Mouse (Mus musculus) neural tube, embryonic 11.5 days (tissue): ENCODE measurements at regions not wholly inside any gene's neighbourhood (a gene's known extent, or its start where the extent isn't known, plus 50 kb on each side); places are given as distances from the start of the nearest gene placed in this dataset.

ENCODE experiments used
- ATAC-seq: fragments of 200-750 bp; cut with Nextera tagmentation; 2 replicates; pipeline ENCODE4 v1.8.0; 2017; ENCODE audit warnings: moderate number of reproducible peaks, mild to moderate bottlenecking, moderate TSS enrichment, moderate library complexity; ENCODE audit not compliant: insufficient read depth, low FRiP score, low TSS enrichment
- DNase-seq: peaks from one replicate; pipeline ENCODE4 v3.0.0-alpha.2; 2015; ENCODE audit warnings: low spot score
- H3K27ac ChIP-seq: fragments of 300-500 bp; sonication (generic); 2 replicates; pipeline ENCODE4 v1.5.1; 2014; ENCODE audit warnings: low read depth, mild to moderate bottlenecking, low read length
- H3K27me3 ChIP-seq: fragments of 300-500 bp; sonication (generic); 2 replicates; pipeline ENCODE4 v1.6.1; 2014; ENCODE audit warnings: mild to moderate bottlenecking, low read length, mixed read lengths; ENCODE audit not compliant: control insufficient read depth, insufficient read depth
- H3K36me3 ChIP-seq: fragments of 300-500 bp; sonication (generic); 2 replicates; pipeline ENCODE4 v1.6.1; 2014; ENCODE audit warnings: mild to moderate bottlenecking, low read length, moderate library complexity, mixed read lengths; ENCODE audit not compliant: control insufficient read depth, insufficient read depth
- H3K4me1 ChIP-seq: fragments of 300-500 bp; sonication (generic); 2 replicates; pipeline ENCODE4 v1.6.1; 2014; ENCODE audit warnings: low read length, mixed read lengths; ENCODE audit not compliant: control insufficient read depth, insufficient read depth
- H3K4me2 ChIP-seq: fragments of 300-500 bp; sonication (generic); 2 replicates; pipeline ENCODE4 v1.6.1; 2014; ENCODE audit warnings: low read depth, mild to moderate bottlenecking, moderate library complexity
- H3K4me3 ChIP-seq: fragments of 300-500 bp; sonication (generic); 2 replicates; pipeline ENCODE4 v1.5.1; 2014; ENCODE audit warnings: low read depth, low read length
- H3K9ac ChIP-seq: fragments of 300-500 bp; sonication (generic); 2 replicates; pipeline ENCODE4 v1.6.1; 2014; ENCODE audit warnings: mild to moderate bottlenecking, low read length
- H3K9me3 ChIP-seq: fragments of 300-500 bp; sonication (generic); 2 replicates; pipeline ENCODE4 v1.6.1; 2016; ENCODE audit warnings: low read length; ENCODE audit not compliant: control insufficient read depth
- WGBS: fragments of 180-500 bp; shearing (Covaris S2); extraction: QIAGEN DNeasy Blood & Tissue Kit; methylation state at CpG from one replicate; pipeline ENCODE4 v1.1.7; 2014; 5-methylcytosine and 5-hydroxymethylcytosine counted together

DNA sequence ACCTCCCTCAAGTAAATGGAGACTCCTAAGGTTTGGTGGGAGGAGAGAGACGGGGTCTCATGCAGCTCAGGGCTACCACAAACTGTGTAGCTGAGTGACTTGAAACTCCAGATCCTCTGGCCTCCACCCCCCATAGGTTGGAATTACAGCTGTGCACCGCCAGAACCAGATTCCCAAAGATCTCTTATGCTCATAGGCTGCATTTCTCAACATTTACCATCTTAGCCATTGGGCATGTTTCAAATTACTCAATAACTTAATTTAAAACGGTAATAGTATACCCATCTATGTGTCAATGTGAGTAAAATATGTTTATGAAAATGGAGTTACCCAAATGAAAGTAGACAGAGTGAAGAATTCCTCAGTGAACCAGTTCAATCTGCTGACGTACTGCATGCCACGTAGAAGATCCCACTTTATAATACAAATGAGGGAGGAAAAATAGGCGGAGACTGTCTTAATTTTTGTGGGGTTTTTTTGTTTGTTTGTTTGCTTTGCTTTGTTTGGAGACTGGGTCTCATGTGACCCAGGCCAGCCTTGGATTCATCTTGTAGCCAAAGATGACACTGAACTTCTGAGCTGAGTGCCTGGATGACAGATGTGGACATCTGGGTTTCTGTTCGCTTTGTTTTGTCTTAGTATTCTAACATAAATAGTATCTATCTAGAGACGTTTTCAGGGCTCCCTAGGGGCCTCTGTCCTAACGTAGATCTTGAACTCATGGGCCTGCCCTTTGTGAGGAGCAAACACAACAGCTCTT lies 79.1 kb downstream of the Rhob start:
- WGBS: 77% methylated on average over 9 of the region's 9 CpGs
- DNase-seq: no peak
- H3K4me3 ChIP-seq: no peak overlapping the region
- H3K4me1 ChIP-seq: no peaks in the 10 kb centered on the region
- no peaks in the 10 kb centered on the region for H3K36me3 ChIP-seq
- ATAC-seq: no peak
- no peak overlapping the region for H3K4me2 ChIP-seq
- H3K27ac ChIP-seq: no peak overlapping the region
- H3K27me3 ChIP-seq: no peaks in the 10 kb centered on the region
- H3K9me3 ChIP-seq: no peaks in the 10 kb centered on the region
- no peak overlapping the region for H3K9ac ChIP-seq

DNA sequence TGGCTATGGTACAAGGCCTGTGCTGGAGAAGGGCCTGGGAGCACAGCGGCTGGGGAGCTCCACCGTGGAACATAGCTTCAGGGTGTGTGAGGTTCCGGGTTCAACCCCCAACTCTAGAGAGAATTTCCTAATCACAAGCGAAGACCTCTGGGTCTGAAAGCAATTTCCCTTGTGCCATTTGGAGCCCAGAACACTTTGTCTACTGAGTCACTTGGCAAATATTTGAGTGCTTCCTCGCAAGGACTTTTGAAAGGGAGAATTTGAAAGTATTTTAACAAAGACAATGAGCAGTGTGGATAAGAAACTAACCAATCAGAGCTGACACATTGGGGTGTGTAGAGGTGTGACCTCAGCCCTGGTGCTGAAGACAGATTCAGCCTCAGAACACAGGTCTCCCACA lies 80.9 kb downstream of the Rhob start:
- Histone ChIP-seq H3K4me3 (no peak overlapping the region), H3K36me3 (no peaks in the 10 kb centered on the region), H3K9ac (no peak overlapping the region), H3K27ac (no peak overlapping the region), H3K9me3 (no peaks in the 10 kb centered on the region), H3K4me1 (no peaks in the 10 kb centered on the region), H3K27me3 (no peaks in the 10 kb centered on the region), H3K4me2 (no peak overlapping the region)
- ATAC-seq (no peak), DNase-seq (no peak)
- WGBS: 83% methylated on average over 5 of the region's 5 CpGs

DNA sequence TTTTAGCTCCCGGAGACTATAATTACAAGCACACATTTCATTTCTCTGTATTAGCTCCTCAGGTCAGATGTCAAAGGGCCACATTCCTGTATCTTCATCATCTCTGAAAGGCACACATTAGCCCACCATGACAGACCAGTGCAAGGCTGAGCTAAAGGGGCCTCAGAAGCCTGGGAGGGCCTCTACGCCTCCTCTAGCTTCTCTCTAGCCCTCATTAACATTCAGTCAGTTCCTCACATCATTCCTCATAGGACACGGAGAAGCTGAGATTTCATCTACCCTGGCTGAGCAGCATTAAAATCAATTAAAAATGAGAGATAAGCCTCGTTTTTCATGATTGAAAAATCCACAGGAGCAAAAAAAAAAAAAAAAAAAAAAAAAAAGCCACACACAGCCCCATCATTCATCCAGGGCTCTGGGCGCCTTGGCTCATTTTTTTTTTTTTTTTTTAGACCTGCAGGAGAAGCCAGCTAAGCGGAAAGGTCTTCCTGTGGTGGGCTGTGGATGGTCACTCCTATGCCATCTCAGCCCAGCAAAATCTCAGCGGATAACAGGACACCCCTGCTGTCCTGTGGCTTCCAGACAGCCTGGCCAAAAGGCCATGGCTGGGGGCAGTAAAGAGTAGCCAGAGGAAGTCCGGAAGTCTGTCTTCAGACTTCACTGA lies 82.5 kb downstream of the Rhob start:
- ATAC-seq (no peak), DNase-seq (no peak)
- no peaks in the 10 kb centered on the region for H3K9me3 ChIP-seq
- no peak overlapping the region for H3K4me3 ChIP-seq
- no peak overlapping the region for H3K4me2 ChIP-seq
- H3K4me1 ChIP-seq: no peaks in the 10 kb centered on the region
- WGBS: 61% methylated on average over 8 of the region's 8 CpGs
- H3K27me3 ChIP-seq: no peaks in the 10 kb centered on the region
- H3K36me3 ChIP-seq: no peaks in the 10 kb centered on the region
- no peak overlapping the region for H3K27ac ChIP-seq
- no peak overlapping the region for H3K9ac ChIP-seq

DNA sequence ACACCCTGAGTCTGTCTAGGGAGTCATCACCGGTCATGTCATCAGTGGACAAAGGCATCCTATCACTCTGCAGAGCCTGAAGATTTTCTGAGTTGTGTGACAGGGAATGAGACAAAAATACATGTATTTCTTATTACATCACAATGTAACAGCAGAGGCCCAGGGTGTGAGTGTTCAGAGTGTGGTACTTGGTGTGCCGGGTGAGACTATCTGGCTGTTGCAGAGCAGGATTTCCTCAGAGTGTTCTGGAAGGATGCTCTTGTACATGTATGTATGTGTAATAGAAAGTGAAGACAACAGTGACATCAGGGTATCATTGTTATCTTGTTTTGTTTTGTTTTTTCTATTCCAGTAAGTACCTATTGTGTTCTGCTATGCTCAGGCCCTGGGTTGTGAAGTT lies 87.7 kb downstream of the Rhob start:
- H3K4me3 ChIP-seq: no peak overlapping the region
- no peaks in the 10 kb centered on the region for H3K36me3 ChIP-seq
- H3K27me3 ChIP-seq: no peaks in the 10 kb centered on the region
- DNase-seq (no peak), ATAC-seq (no peak)
- no peak overlapping the region for H3K4me2 ChIP-seq
- no peak overlapping the region for H3K9ac ChIP-seq
- H3K27ac ChIP-seq: no peak overlapping the region
- H3K9me3 ChIP-seq: no peaks in the 10 kb centered on the region
- WGBS: 97% methylated on average over 2 of the region's 2 CpGs
- peaks cover 7% of the 10 kb centered on the region; the same call in 1 of the 2 replicates for H3K4me1 ChIP-seq

DNA sequence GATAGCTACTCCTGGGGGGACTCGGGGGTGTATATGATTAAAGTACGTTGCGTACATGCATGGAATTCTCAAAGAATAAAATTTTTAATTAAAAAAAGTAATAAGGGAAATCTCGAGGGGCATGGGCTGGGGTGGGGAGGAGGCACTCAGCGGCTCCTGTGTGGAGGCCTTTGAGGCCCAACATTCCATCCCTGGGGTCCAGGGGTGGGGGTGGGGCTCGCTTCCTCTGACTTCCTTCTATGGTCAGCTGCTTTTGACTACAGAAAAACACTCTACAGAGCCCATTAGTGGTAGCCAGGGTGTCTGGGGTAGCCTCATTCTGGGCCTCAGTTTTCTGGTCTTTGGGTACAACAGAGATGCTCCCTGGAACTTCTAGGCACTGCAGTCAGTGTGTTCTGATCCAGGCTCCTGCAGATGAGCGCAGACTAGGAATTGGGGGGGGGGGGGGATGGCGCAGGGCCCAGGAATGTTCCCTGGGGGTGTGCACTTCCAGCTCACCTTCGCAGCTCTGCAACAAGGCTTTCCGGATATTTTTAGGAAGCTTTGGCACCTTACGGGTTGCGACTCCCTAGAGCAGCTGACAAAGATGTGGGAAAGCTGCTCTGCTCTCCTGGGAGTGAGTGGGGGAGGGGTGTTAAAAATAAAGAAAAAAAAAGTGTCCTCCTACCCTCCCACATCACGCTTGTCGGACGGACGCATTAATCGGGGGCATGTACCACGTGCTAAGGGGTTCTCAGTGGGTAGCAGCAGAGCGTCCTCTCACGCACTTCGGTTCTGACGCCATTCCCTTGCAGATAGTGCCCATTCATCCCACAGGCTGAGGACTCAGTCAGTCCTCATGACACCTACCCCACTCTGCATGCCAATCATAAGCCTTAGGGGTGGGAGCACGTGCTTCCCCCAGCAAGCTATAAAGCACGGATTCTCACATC lies 89.1 kb downstream of the Rhob start:
- ATAC-seq: no peak
- Histone ChIP-seq H3K36me3 (no peaks in the 10 kb centered on the region), H3K9ac (no peak overlapping the region), H3K4me3 (no peak overlapping the region), H3K9me3 (no peaks in the 10 kb centered on the region), H3K27ac (no peak overlapping the region), H3K27me3 (no peaks in the 10 kb centered on the region), H3K4me2 (no peak overlapping the region), H3K4me1 (peaks cover 7% of the 10 kb centered on the region; the same call in 1 of the 2 replicates)
- DNase-seq: no peak
- 59% methylated on average over 24 of the region's 24 CpGs for WGBS

DNA sequence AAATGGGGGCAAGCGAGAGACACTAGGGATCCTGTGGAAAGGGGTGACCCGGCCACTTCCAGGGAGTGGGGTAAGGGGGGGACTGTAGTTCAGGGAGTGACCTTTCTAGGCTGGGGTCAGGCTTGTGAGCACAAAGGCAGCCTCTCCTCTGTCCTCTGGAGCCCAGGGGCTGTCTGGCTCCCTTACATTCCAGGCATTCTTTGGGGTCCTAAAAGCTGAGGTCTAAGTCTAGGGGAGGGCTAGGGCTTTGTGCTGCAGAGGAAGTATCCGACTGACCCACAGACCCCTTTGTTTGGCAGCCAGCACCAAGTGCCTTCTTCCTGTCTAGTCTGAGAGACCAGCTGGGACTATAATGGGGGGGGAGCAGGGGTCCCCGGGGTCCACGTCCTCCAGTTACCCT lies 88.9 kb downstream of the Hs1bp3 start:
- peak overlapping the region; percentile 20; the same call in 1 of the 2 replicates for H3K27ac ChIP-seq
- 14% methylated on average over 5 of the region's 5 CpGs for WGBS

DNA sequence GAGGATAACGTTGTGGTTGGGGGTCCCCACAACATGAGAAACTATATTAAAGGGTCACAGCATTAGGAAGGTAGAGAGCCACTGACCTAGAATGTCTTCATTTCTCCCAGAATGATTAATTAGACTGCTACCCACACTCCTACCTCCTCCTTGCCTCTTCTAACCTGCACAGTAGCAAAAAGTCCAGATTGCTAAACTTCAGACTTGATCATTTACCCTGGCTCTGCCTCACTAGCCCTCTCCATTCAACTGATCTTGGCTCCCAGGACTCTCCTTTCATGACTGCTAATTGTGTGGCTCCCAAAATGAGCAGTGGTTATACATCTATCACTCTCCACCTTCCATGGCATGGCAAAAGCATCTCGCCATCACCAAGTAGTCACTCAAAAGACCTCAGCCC lies 88.1 kb downstream of the Hs1bp3 start:
- WGBS: 84% methylated on average over 2 of the region's 2 CpGs
- Histone ChIP-seq H3K9me3 (no peaks in the 10 kb centered on the region), H3K4me1 (no peaks in the 10 kb centered on the region), H3K4me2 (no peak overlapping the region), H3K27me3 (no peaks in the 10 kb centered on the region), H3K4me3 (no peak overlapping the region), H3K9ac (no peak overlapping the region), H3K27ac (no peak overlapping the region), H3K36me3 (no peaks in the 10 kb centered on the region)
- DNase-seq (no peak), ATAC-seq (no peak)

More for the DNA sequence above, 88.9 kb downstream of the Hs1bp3 start:
- peak; percentile 31 for DNase-seq
- Histone ChIP-seq H3K9me3 (no peaks in the 10 kb centered on the region), H3K36me3 (no peaks in the 10 kb centered on the region), H3K9ac (no peak overlapping the region), H3K4me1 (no peaks in the 10 kb centered on the region), H3K27me3 (no peaks in the 10 kb centered on the region), H3K4me2 (no peak overlapping the region), H3K4me3 (no peak overlapping the region)
- no peak for ATAC-seq

DNA sequence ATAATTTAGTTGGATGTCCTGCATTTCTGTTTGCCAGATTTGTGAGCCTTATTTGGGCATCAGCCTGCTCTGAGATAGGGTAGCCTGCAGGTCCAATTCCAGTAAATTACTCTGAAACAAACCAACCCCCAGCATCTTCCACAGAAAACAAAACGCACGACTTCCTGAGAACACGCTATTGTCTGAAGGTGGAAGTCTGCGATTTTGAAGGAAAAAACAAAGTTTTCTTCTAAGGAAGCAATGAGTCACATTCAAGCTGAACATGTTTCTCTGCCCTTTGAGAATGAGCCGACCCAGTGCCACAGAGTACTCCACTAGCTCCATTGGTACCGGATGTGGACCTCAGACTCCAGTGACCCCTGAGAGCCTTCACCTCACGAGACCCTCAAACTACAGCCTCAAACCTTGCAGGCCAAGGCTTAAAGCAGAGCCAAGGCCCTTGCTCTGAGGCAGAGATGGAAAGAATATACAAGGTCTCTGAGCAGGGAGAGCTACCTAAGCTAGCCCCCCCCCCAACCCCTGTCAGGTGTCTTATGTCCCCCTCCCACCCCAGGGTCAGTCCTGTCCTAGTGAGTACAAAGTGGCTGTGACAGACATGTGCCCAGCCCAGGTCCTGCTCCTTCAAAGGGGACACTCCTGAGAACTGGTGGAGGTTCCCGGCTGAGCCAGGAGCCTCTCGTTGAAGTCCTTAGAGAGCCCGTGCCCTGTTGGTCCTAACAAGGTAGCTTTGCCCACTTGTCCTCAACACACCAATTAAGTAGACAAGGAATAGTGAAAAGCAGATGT lies 87.3 kb downstream of the Hs1bp3 start:
- no peaks in the 10 kb centered on the region for H3K27me3 ChIP-seq
- no peaks in the 10 kb centered on the region for H3K4me1 ChIP-seq
- no peaks in the 10 kb centered on the region for H3K9me3 ChIP-seq
- DNase-seq (no peak), ATAC-seq (no peak)
- H3K36me3 ChIP-seq: no peaks in the 10 kb centered on the region
- H3K9ac ChIP-seq: no peak overlapping the region
- no peak overlapping the region for H3K27ac ChIP-seq
- no peak overlapping the region for H3K4me2 ChIP-seq
- no peak overlapping the region for H3K4me3 ChIP-seq
- WGBS: 90% methylated on average over 10 of the region's 10 CpGs
